In the genomic region with DNA sequence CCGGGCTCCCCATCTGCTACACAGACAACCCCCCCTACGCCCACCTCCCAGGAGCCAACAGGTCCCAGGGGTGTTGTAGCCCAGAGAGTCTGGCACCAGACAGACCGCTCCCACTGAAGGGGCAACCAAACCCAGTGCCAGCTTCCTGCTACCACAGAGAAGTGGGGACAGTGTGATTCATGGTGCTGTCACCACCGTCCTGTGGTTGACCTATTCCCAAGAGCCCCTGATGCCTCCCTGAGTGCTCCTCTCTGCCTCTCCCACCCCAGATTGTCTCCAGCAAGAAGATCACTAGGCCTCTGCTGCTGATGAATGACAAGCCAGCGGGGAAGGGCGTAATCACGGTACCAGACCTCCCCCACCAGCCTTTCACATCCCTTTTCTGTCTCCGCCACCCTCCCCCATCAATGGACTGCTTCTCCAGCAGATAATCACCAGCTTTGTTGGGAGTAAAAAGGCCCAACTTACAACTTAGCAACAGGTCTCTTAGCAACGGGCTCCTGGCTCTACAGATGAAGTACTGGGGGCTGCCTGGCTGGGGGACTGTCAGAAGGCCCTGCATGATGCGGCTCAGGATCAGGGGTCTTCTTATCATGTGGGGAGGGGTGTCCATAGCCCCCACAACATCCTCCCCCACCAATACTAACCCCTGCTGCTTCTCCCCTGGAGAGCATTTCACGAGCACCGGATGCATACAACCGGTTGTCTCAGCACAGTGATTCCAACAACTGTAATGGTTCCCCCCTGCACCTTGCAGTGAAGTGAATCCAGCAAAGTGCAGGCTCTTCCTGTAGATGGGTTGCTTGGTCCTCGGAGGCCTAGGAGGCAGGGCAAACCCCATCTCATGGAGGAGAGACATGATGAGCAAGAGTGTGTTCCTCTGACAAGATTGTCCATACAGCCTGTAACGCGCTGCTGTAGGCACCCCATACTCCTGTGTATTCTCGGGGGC, we compare ENCODE assay signal across 8 mouse cellular contexts. TPM values are rescaled to one million over a fixed set of nuclear protein-coding genes. Genes with fewer than 3 reads are reported as not detected.
A peak's percentile ranks its signal among the peaks of the same experiment; 100 is the strongest.
DNase-seq lines count a peak whose midpoint lies in the region; ATAC-seq and TF ChIP-seq lines count a peak whose summit lies in the region.

No protein-coding gene starts in this region.

- 34% methylated on average over 17 of the region's 17 CpGs for WGBS in forebrain, embryonic 10.5 days
- 21% methylated on average over 17 of the region's 17 CpGs for WGBS in midbrain, embryonic 16.5 days

- ATAC-seq in midbrain, embryonic 16.5 days: peak; percentile 87

- H3K4me1 ChIP-seq in forebrain, embryonic 10.5 days: peaks cover 49% of the 10 kb centered on the region
- peaks cover 18% of the 10 kb centered on the region for H3K4me1 ChIP-seq in midbrain, embryonic 16.5 days (ENCODE audit: control insufficient read depth, insufficient read depth, low read length)

- no peak overlapping the region for H3K4me2 ChIP-seq in midbrain, embryonic 16.5 days (ENCODE audit: low read length)

- H3K4me3 ChIP-seq in gastrocnemius, adult 2 months: no peak overlapping the region
- H3K4me3 ChIP-seq in forebrain, embryonic 10.5 days: peak overlapping the region; percentile 13
- no peak overlapping the region for H3K4me3 ChIP-seq in midbrain, embryonic 16.5 days (ENCODE audit: low read depth, low read length)

- no peaks in the 10 kb centered on the region for H3K9me3 ChIP-seq in forebrain, embryonic 10.5 days
- no peaks in the 10 kb centered on the region for H3K9me3 ChIP-seq in midbrain, embryonic 16.5 days (replicated peaks; ENCODE audit: control insufficient read depth, low read length, poor library complexity, severe bottlenecking)

- TF ChIP-seq CTCF in gastrocnemius, adult 2 months (IDR thresholded peaks at IDR 0.05): no peak

- H3K27me3 ChIP-seq in forebrain, embryonic 10.5 days (ENCODE audit: poor library complexity, severe bottlenecking): no peaks in the 10 kb centered on the region
- no peaks in the 10 kb centered on the region for H3K27me3 ChIP-seq in midbrain, embryonic 16.5 days (ENCODE audit: control insufficient read depth, insufficient read depth, low read depth, low read length)

- no peak overlapping the region for H3K9ac ChIP-seq in midbrain, embryonic 16.5 days (ENCODE audit: low read depth, low read length)

- intact Hi-C loops in gastrocnemius, adult 2 months (cut with DNase I): no loop called here
- intact Hi-C loops in heart, postnatal 36 days (cut with DNase I): no loop called here

- no peak for DNase-seq in gastrocnemius, adult 2 months
- DNase-seq in gastrocnemius, adult 18-20 months (ENCODE audit: low spot score): no peak
- DNase-seq in forebrain, embryonic 10.5 days (ENCODE audit: extremely low spot score, low spot score): peak; percentile 79
- peak; percentile 33 for DNase-seq in layer of hippocampus, adult 9-10 months (ENCODE audit: low spot score)
- peak; percentile 72 for DNase-seq in telencephalon, adult 2 months (ENCODE audit: low read depth, low spot score)
- DNase-seq in kidney, adult 11 months: no peak
- no peak for DNase-seq in heart, postnatal 36 days

- 0 out of 2 replicates have a peak, but pooled peaks cover 2% of the 10 kb centered on the region for H3K36me3 ChIP-seq in forebrain, embryonic 10.5 days (replicated peaks)
- H3K36me3 ChIP-seq in midbrain, embryonic 16.5 days (ENCODE audit: control insufficient read depth, insufficient read depth, low read length): no peaks in the 10 kb centered on the region

- peak overlapping the region; percentile 55; the same call in 1 of the 2 replicates for H3K27ac ChIP-seq in gastrocnemius, adult 2 months
- peak overlapping the region; percentile 90 for H3K27ac ChIP-seq in forebrain, embryonic 10.5 days
- H3K27ac ChIP-seq in midbrain, embryonic 16.5 days (ENCODE audit: low read length): peak overlapping the region; percentile 74

RNA-seq across cellular contexts. Expression of gene Cpne2, which starts 19.0 kb away (rescaled TPM):
- 1 to 10 TPM; 4.9 to 6.9 TPM for total RNA-seq in gastrocnemius, adult 2 months (2021)
- total RNA-seq in gastrocnemius, adult 18-20 months (2021): 10 to 100 TPM in 1 of 2 experiments, 1 to 10 TPM in 1; 5.8 to 10.1 TPM
- 16.2 and 16.3 TPM in 2 replicates for polyA plus RNA-seq in forebrain, embryonic 10.5 days (2016; fragmentation: Nextera tagmentation; extraction: Ambion mirVana)
- polyA plus RNA-seq in midbrain, embryonic 16.5 days (2015; fragmentation: Nextera tagmentation; extraction: Ambion mirVana): 25.0 and 26.2 TPM in 2 replicates
- total RNA-seq in heart, postnatal 36 days (2021): 1 to 10 TPM; 3.6 to 4.2 TPM

RNA-seq across cellular contexts. Expression of gene Rspry1, which starts 50.0 kb away (rescaled TPM):
- total RNA-seq in gastrocnemius, adult 2 months (2021): 10 to 100 TPM in 1 of 2 experiments, 1 to 10 TPM in 1; 8.5 to 10.8 TPM
- 1 to 10 TPM; 7.9 TPM for total RNA-seq in gastrocnemius, adult 18-20 months (2021)
- 48.3 and 48.9 TPM in 2 replicates for polyA plus RNA-seq in forebrain, embryonic 10.5 days (2016; fragmentation: Nextera tagmentation; extraction: Ambion mirVana)
- 51.2 and 56.6 TPM in 2 replicates for polyA plus RNA-seq in midbrain, embryonic 16.5 days (2015; fragmentation: Nextera tagmentation; extraction: Ambion mirVana)
- total RNA-seq in heart, postnatal 36 days (2021): 10 to 100 TPM; 12.4 to 12.7 TPM

RNA-seq across cellular contexts. Expression of gene Fam192a, which starts 50.0 kb away (rescaled TPM):
- total RNA-seq in gastrocnemius, adult 2 months (2021): 10 to 100 TPM; 17.9 to 22.6 TPM
- total RNA-seq in gastrocnemius, adult 18-20 months (2021): 10 to 100 TPM; 18.0 to 22.8 TPM
- polyA plus RNA-seq in forebrain, embryonic 10.5 days (2016; fragmentation: Nextera tagmentation; extraction: Ambion mirVana): 90.1 and 90.5 TPM in 2 replicates
- 74.0 and 88.9 TPM in 2 replicates for polyA plus RNA-seq in midbrain, embryonic 16.5 days (2015; fragmentation: Nextera tagmentation; extraction: Ambion mirVana)
- total RNA-seq in heart, postnatal 36 days (2021): 10 to 100 TPM; 20.6 to 24.8 TPM

Comparison
In these comparisons a context has a peak if more than half of its experiments do, and no peak if none do; other contexts are left out.
1. DNase-seq: peak in forebrain, embryonic 10.5 days (single experiment), layer of hippocampus, adult 9-10 months (single experiment) and telencephalon, adult 2 months (single experiment); none in gastrocnemius, adult 2 months (single experiment), gastrocnemius, adult 18-20 months (single experiment), kidney, adult 11 months (single experiment) and heart, postnatal 36 days (0 of 2).
2. Peak in every context shown above with its lines, with median percentiles within 50 percentile points of each other: H3K27ac ChIP-seq.